ENCODE assay signal across 32 mouse cellular contexts in genomic region chr7:141788677-141789452, GRCm38 (mm10). TPM values are rescaled to one million over a fixed set of nuclear protein-coding genes. Genes with fewer than 3 reads are reported as not detected.
A peak's percentile ranks its signal among the peaks of the same experiment; 100 is the strongest.
DNase-seq lines count a peak whose midpoint lies in the region; ATAC-seq and TF ChIP-seq lines count a peak whose summit lies in the region.
"Had no signal": no experiment of that assay in that cellular context is flagged by ENCODE, and none has a peak within 500 bp of the region (broad histone marks: within the 10 kb centered on the region; RNA-seq: fewer than 3 reads in every experiment).

Muc5ac (plus strand) TSS chr7:141788972.

- TF ChIP-seq CTCF in gastrocnemius, adult 2 months (IDR thresholded peaks at IDR 0.05), result no peak

- 56% methylated on average over 6 of the region's 6 CpGs for WGBS in lung, embryonic 16.5 days
- 71% methylated on average over 6 of the region's 6 CpGs for whole genome bisulfite sequencing in stomach, embryonic 16.5 days

- no peak within 1 kb of the TSS for H3K4me3 ChIP-seq in lung, embryonic 16.5 days (ENCODE audit: low read length)
- no peak within 1 kb of the TSS for H3K4me3 ChIP-seq in stomach, embryonic 16.5 days (replicated peaks; ENCODE audit: low read length)
- no peak within 1 kb of the TSS for H3K4me3 ChIP-seq in gastrocnemius, adult 2 months
- H3K4me3 ChIP-seq: embryonic facial prominence, embryonic 10.5 days; embryonic facial prominence, embryonic 13.5 days; erythroblast, embryonic 14.5 days; forebrain, embryonic 12.5 days; forebrain, embryonic 15.5 days; heart, adult 2 months; heart, embryonic 10.5 days; heart, embryonic 13.5 days had no signal

- H3K4me1 ChIP-seq in lung, embryonic 16.5 days (replicated peaks; ENCODE audit: control insufficient read depth, insufficient read depth, low read length), result no peaks in the 10 kb centered on the region
- no peaks in the 10 kb centered on the region for H3K4me1 ChIP-seq in stomach, embryonic 16.5 days (ENCODE audit: control insufficient read depth, insufficient read depth, low read length)
- H3K4me1 ChIP-seq: embryonic facial prominence, embryonic 10.5 days; embryonic facial prominence, embryonic 13.5 days; forebrain, embryonic 12.5 days; forebrain, embryonic 15.5 days; heart, embryonic 10.5 days; heart, embryonic 13.5 days had no signal

- H3K27me3 ChIP-seq in lung, embryonic 16.5 days (ENCODE audit: control insufficient read depth, insufficient read depth, low read depth, low read length), result no peaks in the 10 kb centered on the region
- H3K27me3 ChIP-seq in stomach, embryonic 16.5 days (ENCODE audit: control insufficient read depth, insufficient read depth, low read length), result no peaks in the 10 kb centered on the region; the same call in 1 of the 2 replicates
- H3K27me3 ChIP-seq: embryonic facial prominence, embryonic 13.5 days; forebrain, embryonic 12.5 days; forebrain, embryonic 15.5 days had no signal

- ATAC-seq in lung, embryonic 16.5 days (ENCODE audit: low read depth), result peak; percentile 65; the same call in 1 of the 2 replicates
- peak; percentile 69; the same call in 1 of the 2 replicates for ATAC-seq in stomach, embryonic 16.5 days (ENCODE audit: insufficient read depth, low FRiP score)
- ATAC-seq: forebrain, embryonic 15.5 days; Patski had no signal

- no peak within 1 kb of the TSS for H3K4me2 ChIP-seq in lung, embryonic 16.5 days (ENCODE audit: low read depth, low read length)
- H3K4me2 ChIP-seq in stomach, embryonic 16.5 days (ENCODE audit: low read depth, low read length), result no peak within 1 kb of the TSS
- H3K4me2 ChIP-seq: embryonic facial prominence, embryonic 13.5 days; forebrain, embryonic 12.5 days; forebrain, embryonic 15.5 days; heart, embryonic 13.5 days; hindbrain, embryonic 14.5 days had no signal

- H3K36me3 ChIP-seq in lung, embryonic 16.5 days (ENCODE audit: control insufficient read depth, insufficient read depth, low read length), result no peaks in the 10 kb centered on the region
- H3K36me3 ChIP-seq in stomach, embryonic 16.5 days (ENCODE audit: control insufficient read depth, insufficient read depth, low read length), result no peaks in the 10 kb centered on the region
- H3K36me3 ChIP-seq: embryonic facial prominence, embryonic 10.5 days; embryonic facial prominence, embryonic 13.5 days; forebrain, embryonic 12.5 days; forebrain, embryonic 15.5 days; heart, embryonic 10.5 days; heart, embryonic 13.5 days had no signal

- no peak within 1 kb of the TSS for H3K9ac ChIP-seq in lung, embryonic 16.5 days (ENCODE audit: low read length)
- no peak within 1 kb of the TSS for H3K9ac ChIP-seq in stomach, embryonic 16.5 days (ENCODE audit: low read length)
- H3K9ac ChIP-seq: embryonic facial prominence, embryonic 13.5 days; forebrain, embryonic 12.5 days; forebrain, embryonic 15.5 days; heart, embryonic 13.5 days; hindbrain, embryonic 14.5 days had no signal

- intact Hi-C loops in gastrocnemius, adult 2 months (cut with DNase I), result no loop called here

- peak within 1 kb of the TSS; percentile 0; the same call in 1 of the 2 replicates for H3K27ac ChIP-seq in lung, embryonic 16.5 days (ENCODE audit: low read length)
- H3K27ac ChIP-seq in stomach, embryonic 16.5 days (ENCODE audit: low read length), result no peak within 1 kb of the TSS
- H3K27ac ChIP-seq in gastrocnemius, adult 2 months, result no peak within 1 kb of the TSS
- H3K27ac ChIP-seq: embryonic facial prominence, embryonic 10.5 days; embryonic facial prominence, embryonic 13.5 days; forebrain, embryonic 12.5 days; forebrain, embryonic 15.5 days; heart, adult 2 months; heart, embryonic 10.5 days; heart, embryonic 13.5 days; hindbrain, embryonic 14.5 days had no signal

- H3K9me3 ChIP-seq in lung, embryonic 16.5 days (ENCODE audit: control insufficient read depth, low read length), result no peaks in the 10 kb centered on the region
- no peaks in the 10 kb centered on the region for H3K9me3 ChIP-seq in stomach, embryonic 16.5 days (replicated peaks; ENCODE audit: control insufficient read depth, low read length)
- H3K9me3 ChIP-seq: embryonic facial prominence, embryonic 10.5 days; embryonic facial prominence, embryonic 13.5 days; forebrain, embryonic 12.5 days; forebrain, embryonic 15.5 days; heart, embryonic 10.5 days; heart, embryonic 13.5 days had no signal

- peak; percentile 39 to 53 for DNase-seq in lung, adult 18-20 months
- DNase-seq in lung, postnatal 14 days, result no peak
- DNase-seq in lung, postnatal 25 days (ENCODE audit: low spot score), result no peak
- DNase-seq in gastrocnemius, adult 2 months, result no peak
- DNase-seq in embryo, embryonic 10 days (ENCODE audit: low spot score), result no peak
- DNase-seq: adrenal gland, adult 2 months; adrenal gland, postnatal 14 days; cerebellum, adult 11 months; cerebellum, adult 2 months; cerebellum, adult 9-11 months; cerebellum, postnatal 25 days; embryo, embryonic 11 days; gastrocnemius, postnatal 10 days; gastrocnemius, postnatal 36 days; heart, adult 2 months; heart, postnatal 14 days; heart, postnatal 4 days had no signal

RNA-seq across cellular contexts. Expression of gene Muc5ac, which starts in this region (rescaled TPM):
- 0.35 and 0.40 TPM in 2 replicates for polyA plus RNA-seq in lung, embryonic 16.5 days (2015; fragmentation: Nextera tagmentation; extraction: Ambion mirVana)
- polyA plus RNA-seq in stomach, embryonic 16.5 days (2015; fragmentation: Nextera tagmentation; extraction: Ambion mirVana), result 2.4 and 3.1 TPM in 2 replicates
- total RNA-seq in gastrocnemius, adult 2 months (2021), result not detected
- total RNA-seq: adrenal gland, adult 2 months; adrenal gland, postnatal 14 days; adrenal gland, postnatal 4 days; common myeloid progenitor, adult 5-6 weeks; gastrocnemius, postnatal 10 days; gastrocnemius, postnatal 36 days; granulocyte monocyte progenitor cell, adult 5-6 weeks; heart, adult 2 months; heart, postnatal 4 days had no signal
- polyA plus RNA-seq: adrenal gland, adult 2 months; cerebellum, adult 2 months; embryonic facial prominence, embryonic 10.5 days; embryonic facial prominence, embryonic 13.5 days; erythroblast, embryonic 14.5 days; forebrain, embryonic 12.5 days; forebrain, embryonic 15.5 days; heart, embryonic 10.5 days; heart, embryonic 13.5 days; hindbrain, embryonic 11.5 days; hindbrain, embryonic 14.5 days had no signal

Comparison
In these comparisons a context has a peak if more than half of its experiments do, and no peak if none do; other contexts are left out.
1. DNase-seq: peak in lung, adult 18-20 months (2 of 2); none in lung, postnatal 14 days (single experiment), lung, postnatal 25 days (single experiment), gastrocnemius, adult 2 months (single experiment) and embryo, embryonic 10 days (single experiment).
2. Peak in ATAC-seq and H3K27ac ChIP-seq in lung, embryonic 16.5 days; RNA of the gene not detected or under 1 TPM.